ENCODE assay signal across 7 mouse cellular contexts in the genomic region with DNA sequence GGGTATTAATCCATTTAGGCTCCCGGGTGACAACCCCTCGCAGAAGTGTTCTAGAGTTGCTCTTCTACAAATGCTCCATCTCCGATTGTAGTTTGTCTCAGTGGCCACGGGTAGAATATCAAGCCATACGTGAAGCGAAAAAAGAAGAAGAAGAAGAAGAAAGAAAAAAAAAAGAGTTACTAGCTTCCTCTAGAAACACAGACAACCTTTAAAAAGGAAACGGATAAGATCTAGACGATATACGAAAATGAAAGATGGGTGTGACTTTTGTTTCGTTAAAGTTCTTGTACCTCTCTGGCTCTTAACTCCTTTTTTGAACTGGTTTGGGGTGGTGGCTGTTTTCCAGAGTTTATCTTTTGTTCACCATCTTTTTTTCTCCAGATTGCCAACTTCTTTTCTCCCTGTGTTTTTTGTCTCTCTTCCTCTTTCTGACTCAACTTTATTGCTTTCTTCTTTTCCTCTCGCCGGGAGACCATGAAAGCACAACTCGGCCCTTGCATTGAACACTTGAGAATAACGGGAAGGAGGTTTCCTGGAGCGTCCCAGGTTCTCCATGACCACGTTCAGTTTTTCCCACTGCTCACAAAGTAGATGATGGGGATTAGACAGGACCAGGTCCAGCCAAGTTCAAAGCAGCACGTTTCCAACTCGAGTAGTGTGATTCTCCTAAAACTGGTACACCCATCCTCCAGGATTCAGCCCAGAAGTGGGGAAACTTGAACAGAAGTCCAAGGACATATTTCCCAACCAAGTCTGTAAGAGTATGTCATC. TPM values are rescaled to one million over a fixed set of nuclear protein-coding genes. Genes with fewer than 3 reads are reported as not detected.
A peak's percentile ranks its signal among the peaks of the same experiment; 100 is the strongest.
DNase-seq lines count a peak whose midpoint lies in the region; ATAC-seq and TF ChIP-seq lines count a peak whose summit lies in the region.

No protein-coding gene starts in this region.

- H3K36me3 ChIP-seq in forebrain, embryonic 10.5 days (replicated peaks) = peaks cover 5% of the 10 kb centered on the region
- no peaks in the 10 kb centered on the region for H3K36me3 ChIP-seq in kidney, postnatal 0 days (ENCODE audit: insufficient read depth, low read length)

- DNase-seq in 3T3-L1 (ENCODE audit: low read depth, low spot score) = peak; percentile 29
- DNase-seq in CD4-positive, CD25-positive, alpha-beta regulatory T cell, adult 2 months (ENCODE audit: low read depth, low spot score) = peak; percentile 70
- peak; percentile 31 for DNase-seq in forebrain, embryonic 10.5 days (ENCODE audit: extremely low spot score, low spot score)
- DNase-seq in kidney, postnatal 0 days (ENCODE audit: low spot score) = peak; percentile 25
- peak; percentile 31 for DNase-seq in neural tube, embryonic 10.5 days (ENCODE audit: extremely low spot score, low spot score)
- no peak for DNase-seq in cerebellum, postnatal 36 days
- DNase-seq in layer of hippocampus, postnatal 14 days (ENCODE audit: low spot score in 2 of 2) = no peak

- 2% methylated on average over 18 of the region's 18 CpGs for WGBS in forebrain, embryonic 10.5 days
- 3% methylated on average over 18 of the region's 18 CpGs for WGBS in kidney, postnatal 0 days

- peaks cover 15% of the 10 kb centered on the region for H3K27me3 ChIP-seq in forebrain, embryonic 10.5 days (ENCODE audit: poor library complexity, severe bottlenecking)
- H3K27me3 ChIP-seq in kidney, postnatal 0 days (ENCODE audit: insufficient read depth, low read length) = no peaks in the 10 kb centered on the region

- ATAC-seq in kidney, postnatal 0 days (replicated peaks; ENCODE audit: low FRiP score, low read depth) = no peak

- H3K4me1 ChIP-seq in forebrain, embryonic 10.5 days = peaks cover 43% of the 10 kb centered on the region
- H3K4me1 ChIP-seq in kidney, postnatal 0 days (replicated peaks; ENCODE audit: insufficient read depth, low read length) = no peaks in the 10 kb centered on the region

- peak overlapping the region; percentile 94 for H3K4me3 ChIP-seq in forebrain, embryonic 10.5 days
- peak overlapping the region; percentile 83 for H3K4me3 ChIP-seq in kidney, postnatal 0 days (replicated peaks; ENCODE audit: low read depth, low read length)

- peak overlapping the region; percentile 91 for H3K4me2 ChIP-seq in kidney, postnatal 0 days (ENCODE audit: low read length)

- no peaks in the 10 kb centered on the region for H3K9me3 ChIP-seq in forebrain, embryonic 10.5 days
- H3K9me3 ChIP-seq in kidney, postnatal 0 days (replicated peaks; ENCODE audit: low read length) = no peaks in the 10 kb centered on the region

- peak overlapping the region; percentile 98 for H3K27ac ChIP-seq in forebrain, embryonic 10.5 days
- H3K27ac ChIP-seq in kidney, postnatal 0 days = no peak overlapping the region

- TF ChIP-seq CTCF in kidney, postnatal 0 days (IDR thresholded peaks at IDR 0.05; ENCODE audit: low read depth) = no peak

- no peak overlapping the region for H3K9ac ChIP-seq in kidney, postnatal 0 days (ENCODE audit: low read depth, low read length)

RNA-seq across cellular contexts. Expression of gene Mllt3, which starts 1.4 kb away (rescaled TPM):
- 51.8 and 55.6 TPM in 2 replicates for polyA plus RNA-seq in forebrain, embryonic 10.5 days (2016; fragmentation: Nextera tagmentation; extraction: Ambion mirVana)
- polyA plus RNA-seq in kidney, postnatal 0 days (2015; fragmentation: Nextera tagmentation; extraction: Ambion mirVana) = 28.7 and 28.9 TPM in 2 replicates
- total RNA-seq in layer of hippocampus, postnatal 14 days (2021) = 10 to 100 TPM; 46.8 to 47.3 TPM

RNA-seq across cellular contexts. Expression of gene Focad, which starts 59.9 kb away (rescaled TPM):
- polyA plus RNA-seq in forebrain, embryonic 10.5 days (2016; fragmentation: Nextera tagmentation; extraction: Ambion mirVana) = 18.2 and 18.9 TPM in 2 replicates
- 9.9 and 10.2 TPM in 2 replicates for polyA plus RNA-seq in kidney, postnatal 0 days (2015; fragmentation: Nextera tagmentation; extraction: Ambion mirVana)
- 10 to 100 TPM; 67.5 to 74.0 TPM for total RNA-seq in layer of hippocampus, postnatal 14 days (2021)

Comparison
In these comparisons a context has a peak if more than half of its experiments do, and no peak if none do; other contexts are left out.
1. DNase-seq: peak in 3T3-L1 (single experiment), CD4-positive, CD25-positive, alpha-beta regulatory T cell, adult 2 months (single experiment), forebrain, embryonic 10.5 days (single experiment), kidney, postnatal 0 days (single experiment) and neural tube, embryonic 10.5 days (single experiment); none in cerebellum, postnatal 36 days (0 of 2) and layer of hippocampus, postnatal 14 days (0 of 2).